Mouse (Mus musculus) ES-E14 (cell line): Measurements from ENCODE around the gene Sos1.

Experiments
- MAFK ChIP-seq: IDR thresholded peaks from 2 replicates; pipeline ENCODE4 v1.6.1; 2014; ENCODE audit warnings: mild to moderate bottlenecking, low read depth, low read length, inconsistent platforms; ENCODE audit not compliant: insufficient read depth
- ZNF384 ChIP-seq: IDR thresholded peaks from 2 replicates; pipeline ENCODE4 v1.6.1; 2012; ENCODE audit warnings: low read depth, low read length, inconsistent platforms

GRCm38 (mm10) chr17:80418572-80419210, 61.6 kb downstream of the Sos1 start:
- TF ChIP-seq ZNF384 (no peak), MAFK (no peak)
